Mouse (Mus musculus): ENCODE measurements around the gene Rab31.

Gene Rab31

GRCm38 (mm10) chr17:65782551-65783141 is 10.1 kb upstream of the Rab31 start, which contains the start of gene Ppp4r1:
Gene Ppp4r1 (plus strand): TSS chr17:65782573.
- no peak for DNase-seq (ENCODE audit: low spot score)

DNA sequence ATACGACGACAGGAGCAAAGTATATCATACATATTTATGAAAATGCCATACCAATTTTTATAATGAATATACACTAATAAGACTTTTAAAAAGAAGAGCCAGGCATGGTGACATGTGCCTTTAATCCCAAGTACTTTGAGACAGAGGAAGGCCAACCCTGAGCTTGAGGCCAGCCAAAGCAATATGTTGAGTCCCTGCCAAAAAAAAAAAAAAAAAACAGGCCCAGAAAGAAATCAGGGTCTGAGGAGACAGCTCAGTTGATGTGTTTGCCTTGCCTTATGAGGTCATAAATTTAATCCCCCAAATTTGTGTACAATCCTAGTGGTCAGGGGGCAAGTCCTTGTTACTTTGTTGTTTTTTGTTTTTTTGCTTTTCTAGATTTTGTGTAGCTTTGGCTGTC is 8.4 kb upstream of the Rab31 start:
- DNase-seq (ENCODE audit: low spot score) = no peak

GRCm38 (mm10) chr17:65777461-65777860 is 4.9 kb upstream of the Rab31 start:
- no peak for DNase-seq (ENCODE audit: low spot score)

DNA sequence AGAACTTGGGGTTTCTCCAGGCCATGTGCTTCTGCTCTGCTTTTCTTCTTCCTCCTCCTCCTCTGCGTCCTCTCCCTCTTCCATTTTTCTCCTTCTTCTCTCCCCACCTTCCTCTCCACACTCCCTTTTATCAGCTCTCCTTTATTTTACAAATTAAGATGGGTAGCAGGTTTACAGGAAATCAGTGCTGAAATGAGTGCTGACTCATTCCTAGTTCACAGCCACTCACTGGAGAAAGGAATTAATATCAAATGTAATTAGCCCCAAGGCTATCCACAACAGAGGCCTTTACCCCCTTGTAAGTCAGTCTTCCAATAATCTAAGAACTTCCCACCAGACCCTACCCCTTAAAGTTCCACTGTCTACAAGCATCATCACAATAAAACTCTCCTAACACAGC is 3.7 kb upstream of the Rab31 start:
- no peak for DNase-seq (ENCODE audit: low spot score)

GRCm38 (mm10) chr17:65774439-65774838 is 1.9 kb upstream of the Rab31 start:
- DNase-seq (ENCODE audit: low spot score) = no peak

GRCm38 (mm10) chr17:65773617-65774016 is 1.1 kb upstream of the Rab31 start:
- no peak for DNase-seq (ENCODE audit: low spot score)

GRCm38 (mm10) chr17:65770982-65771915 is 1.3 kb downstream of the Rab31 start:
- DNase-seq (ENCODE audit: low spot score) = no peak

DNA sequence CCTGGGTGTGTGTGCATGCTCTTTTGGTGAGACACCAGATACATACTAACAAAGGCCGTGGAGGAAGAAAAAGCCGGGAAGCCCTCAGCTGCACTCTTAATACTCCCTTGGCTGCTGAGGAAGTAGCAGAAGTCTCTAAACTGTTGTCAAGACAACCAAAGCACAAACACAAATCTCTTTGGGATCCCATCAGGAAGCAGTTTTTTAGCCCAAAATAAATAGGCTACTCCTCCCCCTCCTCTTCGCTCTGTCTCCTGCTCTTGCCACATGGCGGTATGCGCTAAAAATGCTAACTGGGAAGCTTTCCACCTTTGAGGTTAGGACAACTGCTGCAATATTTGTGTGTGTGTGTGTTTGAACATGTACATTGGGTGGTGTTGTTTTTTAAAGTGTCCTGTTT is 4.1 kb downstream of the Rab31 start:
- no peak for DNase-seq (ENCODE audit: low spot score)

DNA sequence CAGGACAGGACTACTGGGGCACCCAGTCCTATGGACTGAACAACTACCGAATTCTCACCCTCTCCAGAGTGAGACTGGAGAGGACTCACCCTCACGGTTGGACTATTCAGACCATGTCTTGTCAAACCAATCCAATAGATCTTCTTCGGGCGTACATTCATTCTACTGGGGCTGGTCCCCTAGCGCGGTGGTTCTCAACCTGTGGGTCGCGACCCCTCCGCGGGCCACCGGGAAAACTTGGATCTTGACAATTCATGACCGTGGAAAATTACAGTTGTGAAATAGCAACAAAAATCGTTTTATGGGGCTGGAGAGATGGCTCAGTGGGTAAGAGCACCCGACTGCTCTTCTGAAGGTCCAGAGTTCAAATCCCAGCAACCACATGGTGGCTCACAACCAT is 9.3 kb downstream of the Rab31 start:
- no peak for DNase-seq (ENCODE audit: low spot score)

DNA sequence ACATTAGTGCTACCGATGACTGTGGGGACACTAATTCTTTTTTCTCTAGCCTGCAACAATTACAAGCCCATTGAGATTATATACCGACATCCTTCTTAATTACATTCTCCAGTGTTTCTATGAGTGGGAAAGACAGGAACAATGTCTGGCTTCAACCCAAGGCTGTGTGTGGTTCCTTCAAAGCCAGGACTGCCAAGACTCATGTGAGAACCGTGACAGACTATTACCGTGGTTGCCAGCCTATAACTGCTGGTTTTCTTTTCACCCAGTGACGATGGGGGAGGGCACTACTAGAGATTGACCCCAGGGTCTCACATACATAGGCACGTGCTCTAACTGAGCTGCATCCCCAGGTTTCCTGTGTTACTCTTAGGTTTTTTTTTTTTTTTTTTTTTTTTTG is 15.4 kb downstream of the Rab31 start:
- DNase-seq (ENCODE audit: low spot score) = no peak

GRCm38 (mm10) chr17:65755857-65756256 is 16.7 kb downstream of the Rab31 start:
- DNase-seq (ENCODE audit: low spot score) = no peak

- no peak for DNase-seq (ENCODE audit: low spot score)
These were observed 19.4 kb downstream of the Rab31 start for GRCm38 (mm10) chr17:65753130-65753529.

- DNase-seq (ENCODE audit: low spot score) = no peak
These were observed 22.3 kb downstream of the Rab31 start for GRCm38 (mm10) chr17:65750301-65750700.

DNA sequence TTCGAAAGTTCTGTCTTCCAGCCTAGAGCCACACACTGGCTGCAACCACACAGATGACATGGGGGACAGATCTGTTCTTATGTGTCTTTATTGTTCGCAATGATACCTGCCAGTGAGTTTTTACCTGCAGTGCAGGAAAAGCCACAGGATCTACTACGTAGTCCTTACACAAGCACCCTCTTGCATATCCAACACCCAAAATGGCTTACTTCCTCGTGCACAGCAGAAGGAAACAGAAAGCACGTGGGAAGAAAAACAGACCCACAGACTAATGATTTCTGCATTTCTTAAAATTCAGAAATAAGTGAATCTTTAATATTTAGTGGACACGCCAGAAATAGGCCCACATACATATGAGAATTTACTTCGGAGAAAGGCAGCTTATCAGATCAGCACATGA is 22.7 kb downstream of the Rab31 start:
- no peak for DNase-seq (ENCODE audit: low spot score)

DNA sequence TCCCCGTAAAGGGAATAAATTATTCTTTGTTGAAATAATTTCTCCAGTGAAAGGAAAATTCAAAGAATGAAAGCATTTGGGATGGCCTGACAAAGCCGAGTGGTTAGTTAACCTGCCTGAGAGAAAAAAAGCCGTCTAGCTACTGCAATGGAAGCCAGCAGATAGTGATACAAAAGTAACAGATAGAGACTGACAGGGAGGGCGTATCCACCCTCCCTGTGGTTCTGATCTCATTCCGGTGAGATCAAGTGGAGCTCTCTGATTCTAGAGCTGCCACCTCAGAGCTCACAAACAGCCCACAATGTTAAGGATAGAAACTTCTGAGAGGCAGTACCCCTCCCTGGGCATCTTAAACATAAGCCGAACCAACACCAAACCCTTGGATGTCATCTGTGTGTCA is 23.6 kb downstream of the Rab31 start:
- DNase-seq (ENCODE audit: low spot score) = no peak

DNA sequence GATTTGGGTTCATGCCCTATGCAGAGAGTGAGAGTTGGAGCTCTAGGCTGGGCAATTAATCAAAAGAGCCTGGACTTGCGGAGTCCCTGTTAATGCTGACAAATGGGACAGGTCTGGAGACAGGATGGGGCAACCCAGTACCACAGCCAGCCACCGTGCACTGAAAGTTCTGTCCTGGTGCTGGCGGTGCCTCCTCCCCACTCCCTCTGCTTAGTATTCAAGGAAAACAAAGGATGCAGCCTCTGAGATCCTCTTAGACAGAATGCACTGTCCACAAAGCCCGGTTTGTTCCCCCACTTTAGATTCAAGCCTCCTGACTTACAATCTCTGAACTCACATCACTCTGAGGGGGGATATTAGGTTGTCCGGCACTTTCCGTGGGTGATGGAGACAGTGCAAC is 26.2 kb downstream of the Rab31 start:
- DNase-seq (ENCODE audit: low spot score) = no peak

DNA sequence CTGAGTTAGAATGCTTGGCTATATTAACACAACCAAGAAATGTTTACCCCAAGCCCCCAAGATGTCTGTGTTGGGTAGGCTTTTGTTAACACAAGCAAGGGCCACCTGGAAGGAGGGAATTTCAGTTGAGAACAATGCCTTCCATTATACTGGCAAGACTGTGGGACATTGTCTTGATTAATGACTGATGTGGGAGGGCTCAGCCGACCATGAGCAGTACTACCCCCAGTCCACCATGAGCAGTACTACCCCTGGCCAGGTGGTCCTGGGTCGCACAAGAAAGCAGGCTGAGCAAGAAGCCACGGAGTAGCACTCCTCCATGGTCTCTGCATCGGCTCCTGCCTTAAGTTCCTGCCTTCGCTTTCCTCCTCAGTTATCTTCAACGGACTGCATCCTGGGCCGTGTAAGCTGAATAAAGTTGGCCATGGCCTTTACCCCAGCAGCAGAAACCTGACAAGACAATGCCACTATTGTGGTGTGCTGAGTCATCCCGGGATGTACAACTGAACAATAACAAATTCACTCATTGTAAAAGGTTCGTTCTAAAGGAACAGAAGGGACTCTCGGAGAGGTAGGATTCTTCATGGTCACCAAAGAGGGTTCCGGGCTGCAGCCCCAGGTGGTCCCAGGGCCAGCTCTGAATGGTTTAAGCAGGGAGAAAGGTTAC is 28.8 kb downstream of the Rab31 start:
- DNase-seq (ENCODE audit: low spot score) = no peak

DNA sequence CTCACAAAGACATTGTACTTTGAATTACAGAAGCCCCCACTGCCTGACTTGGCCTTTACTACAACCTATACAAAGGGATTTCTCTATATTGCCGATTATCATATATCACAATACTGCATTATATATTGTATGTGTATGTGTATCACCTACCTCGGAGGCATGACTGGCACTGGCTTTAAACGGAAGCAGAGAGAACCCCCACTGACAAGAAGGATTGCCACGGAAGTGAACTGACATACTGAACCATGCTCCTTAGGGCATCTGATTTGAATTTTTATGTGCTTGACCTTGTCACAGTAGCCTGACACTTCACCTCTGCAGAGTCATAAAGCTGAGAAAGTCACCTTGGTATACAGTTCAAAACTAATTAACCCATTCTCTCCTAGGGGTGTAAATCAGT is 29.6 kb downstream of the Rab31 start:
- no peak for DNase-seq (ENCODE audit: low spot score)

GRCm38 (mm10) chr17:65742245-65742905 is 30.2 kb downstream of the Rab31 start:
- DNase-seq (ENCODE audit: low spot score) = no peak

DNA sequence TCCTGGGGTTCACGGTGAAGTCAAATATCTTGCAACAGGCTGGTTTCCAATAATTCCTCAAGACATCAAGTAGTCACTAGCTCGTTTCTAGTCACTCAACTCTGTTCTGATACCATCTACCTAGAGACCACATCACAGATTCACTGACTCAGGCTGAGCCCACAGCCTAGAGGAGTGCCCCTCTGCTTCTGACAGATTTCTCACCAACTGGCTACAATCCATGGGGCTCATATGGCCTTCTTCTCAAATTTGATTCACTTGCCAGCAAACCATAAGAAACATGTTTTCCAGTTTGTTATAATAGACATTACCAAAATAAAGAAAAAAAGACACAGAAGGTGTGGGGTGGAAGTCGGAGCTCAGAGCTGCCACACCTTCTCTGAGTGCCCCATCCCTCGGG is 31.0 kb downstream of the Rab31 start:
- no peak for DNase-seq (ENCODE audit: low spot score)

GRCm38 (mm10) chr17:65739874-65740725 is 32.5 kb downstream of the Rab31 start:
- no peak for DNase-seq (ENCODE audit: low spot score)

- no peak for DNase-seq (ENCODE audit: low spot score)
These were observed 34.9 kb downstream of the Rab31 start for GRCm38 (mm10) chr17:65737622-65738021.
